Mouse (Mus musculus): ENCODE results near the gene Fam216a. TPM values are rescaled to one million over a fixed set of nuclear protein-coding genes. Genes with fewer than 3 reads are reported as not detected.

The Fam216a gene
- polyA plus RNA-seq, 1 experiment, result 22.5 TPM

- H3K4me1 ChIP-seq (ENCODE audit: control insufficient read depth, insufficient read depth, low read length), result peaks cover 2% of the 10 kb centered on the region; the same call in 1 of the 2 replicates
- no peak for DNase-seq
- TF ChIP-seq POLR2A (IDR thresholded peaks at IDR 0.05; ENCODE audit: borderline replicate concordance, extremely low read depth, low read depth, low read length), result no peak
- TF ChIP-seq CTCF (IDR thresholded peaks at IDR 0.05; ENCODE audit: insufficient read depth, low read length), result no peak
- 1% methylated on average over 57 of the region's 57 CpGs for WGBS
- H3K4me3 ChIP-seq (replicated peaks; ENCODE audit: extremely low read depth, low read depth, low read length), result peak overlapping the region; percentile 85
These were observed 17.6 kb downstream of the Fam216a start for GRCm38 (mm10) chr5:122354492-122355067.

- peak within 1 kb of the TSS; percentile 94 for H3K4me3 ChIP-seq (replicated peaks; ENCODE audit: extremely low read depth, low read depth, low read length)
- H3K4me1 ChIP-seq (ENCODE audit: control insufficient read depth, insufficient read depth, low read length), result peaks cover 2% of the 10 kb centered on the region; the same call in 1 of the 2 replicates
- WGBS, result under 1% methylated on average over 51 of the region's 51 CpGs
These were observed 18.2 kb downstream of the Fam216a start, which contains the start of the genes Rad9b and Vps29 for GRCm38 (mm10) chr5:122353807-122354491. Gene Rad9b (minus strand): TSS chr5:122354233. Gene Vps29 (plus strand): TSS chr5:122354369.

GRCm38 (mm10) chr5:122345777-122346176, 26.4 kb downstream of the Fam216a start:
- no peak for DNase-seq
- Histone ChIP-seq H3K4me1 (ENCODE audit: control insufficient read depth, insufficient read depth, low read length) (no peaks in the 10 kb centered on the region; the same call in 1 of the 2 replicates), H3K4me3 (replicated peaks; ENCODE audit: extremely low read depth, low read depth, low read length) (no peak overlapping the region)
- no peak for TF ChIP-seq CTCF (IDR thresholded peaks at IDR 0.05; ENCODE audit: insufficient read depth, low read length)
- no peak for TF ChIP-seq POLR2A (IDR thresholded peaks at IDR 0.05; ENCODE audit: borderline replicate concordance, extremely low read depth, low read depth, low read length)
- WGBS, result 82% methylated on average over 4 of the region's 4 CpGs

More at GRCm38 (mm10) chr5:122353807-122354491, 18.2 kb downstream of the Fam216a start, which contains the start of the genes Rad9b and Vps29:
- DNase-seq, result peak; percentile 97
- TF ChIP-seq CTCF (IDR thresholded peaks at IDR 0.05; ENCODE audit: insufficient read depth, low read length) (no peak), POLR2A (IDR thresholded peaks at IDR 0.05; ENCODE audit: borderline replicate concordance, extremely low read depth, low read depth, low read length) (peak; percentile 54; the same call in 1 of the 2 replicates)

- H3K4me1 ChIP-seq (ENCODE audit: control insufficient read depth, insufficient read depth, low read length), result no peaks in the 10 kb centered on the region; the same call in 1 of the 2 replicates
- DNase-seq, result peak; percentile 81
- H3K4me3 ChIP-seq (replicated peaks; ENCODE audit: extremely low read depth, low read depth, low read length), result no peak overlapping the region
- peak; percentile 92 for TF ChIP-seq CTCF (IDR thresholded peaks at IDR 0.05; ENCODE audit: insufficient read depth, low read length)
- no peak for TF ChIP-seq POLR2A (IDR thresholded peaks at IDR 0.05; ENCODE audit: borderline replicate concordance, extremely low read depth, low read depth, low read length)
- 5% methylated on average over 5 of the region's 5 CpGs for WGBS
These were observed 27.9 kb downstream of the Fam216a start for GRCm38 (mm10) chr5:122344260-122344659.

GRCm38 (mm10) chr5:122343768-122344167, 28.4 kb downstream of the Fam216a start:
- no peaks in the 10 kb centered on the region; the same call in 1 of the 2 replicates for H3K4me1 ChIP-seq (ENCODE audit: control insufficient read depth, insufficient read depth, low read length)
- DNase-seq, result no peak
- WGBS, result 48% methylated on average over 7 of the region's 7 CpGs
- H3K4me3 ChIP-seq (replicated peaks; ENCODE audit: extremely low read depth, low read depth, low read length), result no peak overlapping the region
- no peak for TF ChIP-seq POLR2A (IDR thresholded peaks at IDR 0.05; ENCODE audit: borderline replicate concordance, extremely low read depth, low read depth, low read length)
- no peak for TF ChIP-seq CTCF (IDR thresholded peaks at IDR 0.05; ENCODE audit: insufficient read depth, low read length)

- TF ChIP-seq POLR2A (IDR thresholded peaks at IDR 0.05; ENCODE audit: borderline replicate concordance, extremely low read depth, low read depth, low read length), result no peak
- no peak for DNase-seq
- Histone ChIP-seq H3K4me3 (replicated peaks; ENCODE audit: extremely low read depth, low read depth, low read length) (no peak overlapping the region), H3K4me1 (ENCODE audit: control insufficient read depth, insufficient read depth, low read length) (no peaks in the 10 kb centered on the region; the same call in 1 of the 2 replicates)
- WGBS, result 58% methylated on average over 1 of the region's 1 CpGs
These were observed 29.3 kb downstream of the Fam216a start for GRCm38 (mm10) chr5:122342874-122343273.

GRCm38 (mm10) chr5:122336554-122337294, 35.4 kb downstream of the Fam216a start:
- TF ChIP-seq CTCF (IDR thresholded peaks at IDR 0.05; ENCODE audit: insufficient read depth, low read length) (no peak), POLR2A (IDR thresholded peaks at IDR 0.05; ENCODE audit: borderline replicate concordance, extremely low read depth, low read depth, low read length) (no peak)
- no peak overlapping the region for H3K4me3 ChIP-seq (replicated peaks; ENCODE audit: extremely low read depth, low read depth, low read length)
- 75% methylated on average over 7 of the region's 7 CpGs for WGBS
- peak; percentile 18 for DNase-seq
- no peaks in the 10 kb centered on the region for H3K4me1 ChIP-seq (ENCODE audit: control insufficient read depth, insufficient read depth, low read length)

GRCm38 (mm10) chr5:122334682-122335081, 37.5 kb downstream of the Fam216a start:
- H3K4me1 ChIP-seq (ENCODE audit: control insufficient read depth, insufficient read depth, low read length), result no peaks in the 10 kb centered on the region
- no peak for DNase-seq
- TF ChIP-seq CTCF (IDR thresholded peaks at IDR 0.05; ENCODE audit: insufficient read depth, low read length), result no peak
- TF ChIP-seq POLR2A (IDR thresholded peaks at IDR 0.05; ENCODE audit: borderline replicate concordance, extremely low read depth, low read depth, low read length), result no peak
- H3K4me3 ChIP-seq (replicated peaks; ENCODE audit: extremely low read depth, low read depth, low read length), result no peak overlapping the region
- 62% methylated on average over 3 of the region's 3 CpGs for WGBS

- TF ChIP-seq CTCF (IDR thresholded peaks at IDR 0.05; ENCODE audit: insufficient read depth, low read length) (no peak), POLR2A (IDR thresholded peaks at IDR 0.05; ENCODE audit: borderline replicate concordance, extremely low read depth, low read depth, low read length) (no peak)
- 78% methylated on average over 4 of the region's 4 CpGs for WGBS
- Histone ChIP-seq H3K4me1 (ENCODE audit: control insufficient read depth, insufficient read depth, low read length) (no peaks in the 10 kb centered on the region), H3K4me3 (replicated peaks; ENCODE audit: extremely low read depth, low read depth, low read length) (no peak overlapping the region)
- DNase-seq, result no peak
These were observed 41.9 kb downstream of the Fam216a start for GRCm38 (mm10) chr5:122330269-122330668.
